Mouse (Mus musculus): ENCODE results near the gene Wdpcp. TPM values are rescaled to one million over a fixed set of nuclear protein-coding genes. Genes with fewer than 3 reads are reported as not detected.

The Wdpcp gene
- total RNA-seq, 2 experiments from 2014 or later: 1.1 to 2.5 TPM

DNA sequence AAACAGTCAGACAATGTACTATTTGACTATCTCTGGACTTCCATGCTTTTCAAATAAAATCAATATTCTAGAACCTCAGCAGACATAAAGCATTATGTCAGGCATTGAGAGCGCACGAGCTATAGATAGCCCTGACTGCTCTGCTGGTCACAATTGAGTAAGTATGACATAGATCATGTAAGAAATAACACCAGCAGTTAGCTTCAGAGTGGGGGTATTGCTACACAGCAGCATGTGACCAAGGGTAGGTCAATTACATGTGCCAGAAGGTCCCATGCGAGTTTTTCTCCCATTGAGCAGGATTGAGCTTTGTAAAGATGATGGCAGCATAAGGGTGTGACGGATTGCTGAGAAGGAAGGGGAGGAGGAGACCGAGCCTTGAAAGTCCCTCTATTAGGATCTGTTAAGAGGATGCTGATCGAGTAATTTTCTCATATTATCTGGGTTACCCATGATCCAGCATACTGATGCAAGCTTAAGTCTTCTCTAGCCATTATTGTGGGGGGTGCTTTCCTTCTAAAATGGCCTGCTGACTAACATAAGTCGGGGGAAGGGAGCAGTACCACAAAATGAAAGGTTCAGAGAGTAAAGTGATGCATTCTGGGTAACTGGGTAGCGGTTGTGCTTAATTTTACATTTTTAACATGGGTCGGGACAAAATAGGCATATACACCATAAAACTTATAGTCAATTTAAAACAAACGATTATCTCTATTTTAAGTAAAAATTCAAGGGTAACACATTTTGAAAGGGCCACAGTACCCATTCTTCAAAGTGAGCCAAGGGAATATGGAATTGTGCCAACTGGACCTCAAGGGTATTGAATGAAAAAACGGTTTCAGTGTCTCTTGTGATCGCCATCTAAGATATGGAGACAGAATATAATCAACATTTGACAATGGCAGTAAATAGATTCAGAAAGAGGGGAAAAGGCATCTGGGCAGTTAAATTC lies 21.5 kb upstream of the Wdpcp start:
- intact Hi-C loops (cut with DNase I): no loop called here
- DNase-seq: no peak

DNA sequence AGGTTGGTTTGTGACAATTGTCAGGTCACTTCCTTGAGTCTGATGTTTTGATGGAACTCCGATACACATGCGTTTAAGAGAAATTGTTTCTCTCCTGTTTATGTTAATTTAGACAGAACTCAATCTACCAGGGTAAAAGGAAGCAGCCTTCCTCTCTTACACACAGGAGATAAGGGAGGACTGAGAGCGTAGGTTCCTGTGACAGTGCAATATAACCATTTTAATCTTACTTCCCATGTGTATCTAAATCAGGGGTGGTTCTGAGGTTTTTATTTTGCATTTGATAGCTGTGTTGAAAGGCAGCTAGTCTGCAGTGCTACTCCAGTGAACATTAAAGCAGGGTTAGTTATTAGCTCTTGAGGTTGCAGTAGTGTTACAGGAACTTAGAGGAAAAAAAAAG lies 20.0 kb upstream of the Wdpcp start:
- no peak for DNase-seq
- TF ChIP-seq CTCF (IDR thresholded peaks at IDR 0.05): no peak
- H3K27ac ChIP-seq: no peak overlapping the region
- intact Hi-C loops (cut with DNase I): no loop called here
- H3K4me3 ChIP-seq: no peak overlapping the region

More for the DNA sequence above, 21.5 kb upstream of the Wdpcp start:
- H3K27ac ChIP-seq: no peak overlapping the region
- no peak for TF ChIP-seq CTCF (IDR thresholded peaks at IDR 0.05)
- H3K4me3 ChIP-seq: no peak overlapping the region

DNA sequence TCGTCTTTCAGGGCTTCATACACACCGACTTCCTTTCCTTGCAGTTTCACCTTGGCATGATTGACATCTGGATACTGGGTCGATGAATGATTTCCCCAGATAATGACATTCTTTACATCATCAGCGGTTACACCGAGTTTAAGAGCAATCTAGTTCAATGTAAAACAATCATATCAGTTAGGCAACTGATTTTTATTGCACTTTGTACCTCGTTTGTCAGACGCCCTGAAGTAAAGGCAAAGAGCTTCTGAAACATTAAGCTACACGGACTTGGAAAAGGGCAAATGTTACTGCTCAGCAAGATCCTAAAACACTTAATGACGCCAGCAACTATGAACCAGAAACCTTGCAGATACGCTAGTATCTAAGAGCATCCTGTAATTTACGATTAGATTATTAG lies 12.3 kb upstream of the Wdpcp start:
- no peak for DNase-seq
- Histone ChIP-seq H3K27ac (no peak overlapping the region), H3K4me3 (no peak overlapping the region)
- intact Hi-C loops (cut with DNase I): no loop called here
- no peak for TF ChIP-seq CTCF (IDR thresholded peaks at IDR 0.05)

DNA sequence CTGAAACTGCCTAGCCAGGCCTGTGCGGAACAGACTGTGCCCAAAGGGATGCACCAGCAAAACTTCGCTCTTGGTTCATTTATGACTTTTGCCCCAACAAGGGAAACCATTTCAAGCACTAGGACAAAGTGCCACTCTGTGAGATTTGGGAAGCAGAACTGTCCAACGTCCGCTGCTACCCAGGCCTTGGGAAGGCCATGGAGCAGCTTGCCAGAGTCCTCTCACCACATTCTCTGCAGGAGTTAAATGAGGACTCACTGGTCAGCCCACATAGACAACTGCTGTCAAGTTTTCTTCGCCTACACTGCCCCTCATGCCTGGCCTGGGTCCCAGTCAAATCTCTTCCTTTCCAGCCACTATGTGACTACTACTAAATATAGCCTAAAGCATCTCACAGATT lies 10.7 kb upstream of the Wdpcp start:
- intact Hi-C loops (cut with DNase I): no loop called here
- H3K4me3 ChIP-seq: no peak overlapping the region
- H3K27ac ChIP-seq: 0 out of 2 replicates have a peak overlapping the region, but pooled peaks have one; percentile 40
- TF ChIP-seq CTCF (IDR thresholded peaks at IDR 0.05): no peak
- DNase-seq: peak; percentile 36

DNA sequence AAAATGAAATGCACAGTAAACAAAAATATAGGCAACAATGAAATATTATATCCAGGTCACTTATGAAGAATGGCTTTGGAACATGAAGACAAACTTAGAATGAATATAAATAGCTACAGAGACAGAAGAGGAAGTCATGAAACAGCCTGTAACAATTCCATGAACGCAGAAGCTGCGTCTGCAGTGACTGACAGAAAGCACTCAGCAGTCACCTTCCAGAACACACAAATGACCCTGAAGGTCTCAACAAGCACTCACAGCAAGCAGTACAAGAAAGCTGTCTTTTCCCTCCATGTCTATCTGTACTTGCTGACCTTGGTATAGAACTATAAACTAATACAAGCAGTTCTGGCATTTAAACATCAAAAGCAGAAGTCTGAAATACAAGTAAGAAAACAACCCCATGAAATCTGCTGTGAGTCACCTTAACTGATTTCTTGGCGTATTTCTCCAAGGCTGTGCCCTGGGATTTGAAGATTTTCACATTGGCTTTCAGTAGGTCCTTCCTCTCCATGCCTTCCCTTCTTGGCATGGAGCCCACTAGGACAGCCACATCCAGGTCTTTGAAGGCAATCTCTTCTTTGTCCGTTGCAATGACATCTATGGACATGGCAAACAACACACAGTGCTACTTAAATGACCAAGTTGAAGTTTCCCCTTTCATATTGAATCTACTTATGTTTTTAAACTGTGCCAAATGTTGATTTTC lies 8.3 kb upstream of the Wdpcp start:
- intact Hi-C loops (cut with DNase I): no loop called here
- no peak for DNase-seq
- peak overlapping the region; percentile 23; the same call in 1 of the 2 replicates for H3K4me3 ChIP-seq
- no peak for TF ChIP-seq CTCF (IDR thresholded peaks at IDR 0.05)
- peak overlapping the region; percentile 81 for H3K27ac ChIP-seq

DNA sequence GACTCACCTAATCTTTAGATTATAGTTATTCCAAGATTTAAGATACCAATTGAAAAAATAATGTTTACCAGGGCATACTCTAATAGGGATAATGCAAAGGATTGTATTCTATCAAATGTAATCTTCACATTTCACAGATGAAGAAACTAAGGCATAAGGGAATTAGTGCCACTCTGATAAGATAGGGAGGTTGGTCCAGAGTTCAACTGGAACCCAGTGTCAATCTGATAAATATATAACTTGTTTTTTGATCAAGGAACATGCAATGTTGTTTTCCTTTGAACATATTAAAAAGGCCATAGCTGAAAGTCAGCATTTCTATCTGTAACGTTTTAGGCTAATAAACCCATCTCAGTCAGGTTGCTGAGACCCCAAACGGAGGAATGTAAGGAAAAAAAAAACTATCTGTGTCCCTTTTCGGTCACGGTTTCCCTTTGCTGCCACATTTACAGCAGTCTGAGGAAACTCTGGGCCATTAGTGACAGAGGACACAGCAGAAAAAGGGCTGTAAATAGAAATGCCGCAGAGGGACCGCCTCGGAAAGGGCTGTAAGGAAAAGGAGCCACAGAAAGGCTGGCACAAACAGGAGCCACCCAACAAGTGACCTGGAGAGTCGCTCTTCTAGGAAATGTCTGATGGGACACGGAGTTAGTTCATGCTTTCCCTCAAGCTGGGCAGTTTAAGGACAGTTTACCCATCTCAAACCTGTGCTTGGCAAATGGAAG lies 7.2 kb upstream of the Wdpcp start:
- no peak for TF ChIP-seq CTCF (IDR thresholded peaks at IDR 0.05)
- H3K4me3 ChIP-seq: peak overlapping the region; percentile 7; the same call in 1 of the 2 replicates
- no peak for DNase-seq
- peak overlapping the region; percentile 58 for H3K27ac ChIP-seq
- intact Hi-C loops (cut with DNase I): loop anchor here (5.0 kb wide), 1 partner anchor 1932 kb away; the partner anchor contains the start of gene Ahsa2

DNA sequence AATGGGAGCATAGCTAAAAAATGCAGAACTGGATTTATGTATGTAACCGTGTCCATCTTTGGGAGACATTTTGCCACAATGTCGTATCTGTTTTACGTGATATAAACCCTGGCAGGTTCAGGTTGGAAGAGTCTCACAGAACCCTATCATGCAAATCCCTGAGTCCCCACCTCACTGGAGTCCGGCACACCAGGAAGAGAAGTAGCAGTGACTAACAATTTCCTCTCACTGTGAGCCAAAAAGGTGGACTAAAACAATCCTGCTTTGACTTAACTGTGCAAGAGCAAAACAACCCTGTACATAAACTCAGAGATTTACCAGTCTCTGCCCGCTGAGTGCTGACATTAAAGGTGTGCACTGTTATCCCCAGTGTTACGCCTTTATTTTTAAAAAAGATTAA lies 5.1 kb upstream of the Wdpcp start:
- intact Hi-C loops (cut with DNase I): loop anchor here (5.0 kb wide), 1 partner anchor 1930 kb away; the partner anchor contains the start of gene Ahsa2
- H3K4me3 ChIP-seq: peak overlapping the region; percentile 92
- H3K27ac ChIP-seq: peak overlapping the region; percentile 89; the same call in 1 of the 2 replicates
- TF ChIP-seq CTCF (IDR thresholded peaks at IDR 0.05): no peak
- DNase-seq: no peak

DNA sequence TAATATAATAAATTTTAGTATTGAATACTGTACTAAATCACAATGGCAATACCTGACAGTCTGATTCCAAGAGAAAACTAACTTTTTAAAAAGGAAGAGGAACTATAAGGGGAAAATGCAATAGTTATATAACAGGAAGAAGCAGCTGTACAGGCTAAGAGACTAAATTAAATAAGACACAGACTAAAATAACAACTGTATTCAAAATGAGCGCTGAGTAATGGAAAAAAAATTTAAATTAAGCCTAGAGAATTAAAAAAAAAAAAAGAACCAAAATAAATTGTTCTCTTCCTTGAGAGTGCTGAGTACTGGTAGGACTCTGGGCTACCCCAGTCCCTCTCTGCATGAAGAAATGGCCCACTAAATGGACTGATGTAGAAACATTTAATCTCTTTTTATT lies 4.3 kb upstream of the Wdpcp start:
- TF ChIP-seq CTCF (IDR thresholded peaks at IDR 0.05): no peak
- Histone ChIP-seq H3K4me3 (peak overlapping the region; percentile 92), H3K27ac (peak overlapping the region; percentile 89)
- intact Hi-C loops (cut with DNase I): loop anchor here (5.0 kb wide), 1 partner anchor 1930 kb away; the partner anchor contains the start of gene Ahsa2
- no peak for DNase-seq

DNA sequence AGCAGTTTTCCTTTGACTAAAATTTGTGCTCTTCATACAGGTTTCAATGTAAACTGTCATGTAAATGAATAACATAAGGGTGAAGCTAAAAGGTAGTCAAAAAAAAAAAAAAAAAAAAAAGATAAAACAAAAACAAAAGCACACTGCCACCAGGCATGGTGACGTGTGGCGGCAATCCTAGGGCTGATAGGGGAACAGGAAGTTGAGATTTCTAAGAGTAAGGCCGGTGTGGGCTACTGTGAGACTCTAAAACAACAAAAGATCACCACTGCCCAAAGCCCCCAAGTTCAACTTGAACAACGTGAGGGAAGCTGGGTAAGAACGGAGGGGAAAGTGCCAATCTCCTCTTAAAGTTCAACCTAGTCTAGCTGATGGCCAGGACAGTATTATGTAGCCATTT lies 3.0 kb upstream of the Wdpcp start:
- H3K4me3 ChIP-seq: peak overlapping the region; percentile 92
- H3K27ac ChIP-seq: peak overlapping the region; percentile 89
- DNase-seq: no peak
- intact Hi-C loops (cut with DNase I): loop anchor here (5.0 kb wide), 1 partner anchor 1928 kb away; the partner anchor contains the start of gene Ahsa2
- TF ChIP-seq CTCF (IDR thresholded peaks at IDR 0.05): no peak

DNA sequence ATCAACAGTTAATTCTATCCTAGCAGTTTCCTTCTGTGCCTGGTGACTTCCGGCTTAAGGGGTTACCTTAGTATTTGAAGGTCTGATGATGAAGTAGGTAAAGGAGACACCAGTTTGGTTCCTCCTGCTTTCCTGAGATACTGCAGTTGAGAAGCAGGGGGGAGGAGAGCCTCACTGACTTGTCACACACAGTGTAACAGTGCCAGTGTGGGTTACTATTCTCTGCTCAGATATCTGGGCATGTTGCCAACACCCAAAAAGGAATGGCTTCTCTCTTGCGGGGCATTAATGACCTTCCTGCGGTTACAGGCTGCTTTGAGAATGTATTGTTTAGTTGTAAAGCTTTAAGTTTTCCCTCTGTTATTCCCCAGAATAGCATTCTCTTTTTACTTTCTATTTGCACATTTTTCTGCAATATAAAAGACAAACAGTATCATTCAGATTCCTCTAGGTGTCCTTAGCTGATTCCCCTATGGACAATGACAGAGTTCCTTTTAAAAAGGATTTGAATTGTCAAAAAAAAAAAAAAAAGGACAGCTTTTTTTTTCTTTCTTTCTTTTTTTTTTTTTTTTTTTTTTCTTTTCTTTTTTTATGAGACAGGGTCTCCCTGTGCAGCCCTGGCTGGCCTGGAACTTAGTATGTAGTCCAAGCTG lies 2.5 kb upstream of the Wdpcp start:
- no peak for TF ChIP-seq CTCF (IDR thresholded peaks at IDR 0.05)
- intact Hi-C loops (cut with DNase I): loop anchor here (5.0 kb wide), 1 partner anchor 1928 kb away; the partner anchor contains the start of gene Ahsa2
- peak; percentile 34 for DNase-seq
- peak overlapping the region; percentile 92 for H3K4me3 ChIP-seq
- peak overlapping the region; percentile 89 for H3K27ac ChIP-seq

DNA sequence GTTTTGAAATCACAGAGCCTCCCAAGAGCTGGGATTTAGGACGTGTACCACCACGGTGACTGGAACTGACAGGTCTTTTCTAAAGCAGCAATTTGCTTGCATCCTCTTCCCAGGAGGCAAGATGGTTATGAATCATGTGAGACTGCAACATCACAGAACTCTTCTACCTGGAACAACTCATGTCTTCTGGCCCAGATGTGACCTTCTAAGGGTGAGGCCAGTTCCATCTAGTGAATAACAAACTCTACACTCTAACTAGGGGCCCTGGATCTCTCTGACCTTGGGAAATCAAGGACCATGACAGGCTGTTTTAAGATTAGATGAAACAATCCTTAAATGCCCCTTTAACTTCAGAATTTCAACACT lies 1.9 kb upstream of the Wdpcp start:
- intact Hi-C loops (cut with DNase I): no loop called here
- Histone ChIP-seq H3K27ac (peak overlapping the region; percentile 89), H3K4me3 (peak overlapping the region; percentile 92)
- no peak for DNase-seq
- no peak for TF ChIP-seq CTCF (IDR thresholded peaks at IDR 0.05)

DNA sequence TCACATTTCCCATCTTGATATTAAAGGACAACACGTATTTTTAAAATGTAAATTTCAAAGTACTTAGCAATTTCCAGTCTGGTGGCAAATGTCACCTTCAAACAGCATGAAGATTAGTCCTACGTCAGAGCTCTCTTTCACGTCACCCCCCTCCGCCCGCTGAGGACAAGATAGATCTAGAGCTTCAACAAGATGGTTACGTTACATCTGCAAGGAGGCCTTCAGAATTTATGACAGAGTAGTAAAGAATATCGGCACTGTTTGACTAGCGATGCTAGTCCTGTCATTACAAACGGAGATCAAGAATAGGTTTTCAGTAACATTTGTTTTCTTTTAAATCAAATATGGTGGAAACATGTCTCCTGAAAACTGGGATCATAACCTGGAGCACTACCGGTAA lies 1.1 kb upstream of the Wdpcp start:
- TF ChIP-seq CTCF (IDR thresholded peaks at IDR 0.05): no peak
- intact Hi-C loops (cut with DNase I): no loop called here
- H3K4me3 ChIP-seq: peak overlapping the region; percentile 92
- H3K27ac ChIP-seq: peak overlapping the region; percentile 89
- peak; percentile 42 for DNase-seq

Data from gastrocnemius, adult 2 months (tissue).